In the genomic region with DNA sequence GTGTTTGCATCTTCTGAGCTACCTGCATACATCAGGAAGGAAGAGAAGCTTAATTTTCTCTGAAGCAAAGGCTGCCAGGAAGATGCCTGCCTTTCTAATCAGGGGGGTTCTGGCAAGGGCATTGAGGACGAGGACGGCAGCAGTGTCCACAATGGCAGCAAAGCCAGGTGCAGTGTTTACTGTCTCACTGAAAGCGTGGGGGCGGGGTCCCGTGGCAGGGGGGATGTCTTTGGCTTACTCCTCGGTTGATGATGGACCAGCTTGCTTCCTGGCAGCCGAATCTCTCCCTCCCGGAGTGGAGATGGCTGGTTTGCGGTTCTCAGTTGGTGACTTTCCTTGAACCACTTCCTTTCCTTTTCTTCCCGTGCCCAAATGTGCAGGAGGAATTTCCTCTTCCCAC, we compare ENCODE assay signal across 10 mouse cellular contexts.
DNase-seq lines count a peak whose midpoint lies in the region; ATAC-seq and TF ChIP-seq lines count a peak whose summit lies in the region.
"Had no signal": no experiment of that assay in that cellular context is flagged by ENCODE, and none has a peak within 500 bp of the region (broad histone marks: within the 10 kb centered on the region; RNA-seq: fewer than 3 reads in every experiment).

No protein-coding gene starts in this region.

- H3K9ac ChIP-seq in lung, embryonic 15.5 days = no peak overlapping the region
- no peak overlapping the region for H3K9ac ChIP-seq in lung, postnatal 0 days (replicated peaks; ENCODE audit: low read depth)
- peak overlapping the region; percentile 14; the same call in 1 of the 2 replicates for H3K9ac ChIP-seq in hindbrain, postnatal 0 days (replicated peaks; ENCODE audit: low read length)

- no peak for TF ChIP-seq CTCF in lung, postnatal 0 days (IDR thresholded peaks at IDR 0.05)
- no peak for TF ChIP-seq CTCF in cerebellum, adult 2 months (IDR thresholded peaks at IDR 0.05; ENCODE audit: borderline replicate concordance, insufficient read depth, low read depth, low read length)
- no peak for TF ChIP-seq CTCF in hindbrain, postnatal 0 days (IDR thresholded peaks at IDR 0.05; ENCODE audit: low read depth)

- no peak overlapping the region for H3K4me2 ChIP-seq in lung, embryonic 15.5 days
- no peak overlapping the region for H3K4me2 ChIP-seq in lung, postnatal 0 days (replicated peaks; ENCODE audit: low read depth, low read length)
- H3K4me2 ChIP-seq in hindbrain, postnatal 0 days (ENCODE audit: low read depth, low read length) = peak overlapping the region; percentile 14; the same call in 1 of the 2 replicates

- H3K36me3 ChIP-seq in heart, embryonic 10.5 days = no peaks in the 10 kb centered on the region
- no peaks in the 10 kb centered on the region for H3K36me3 ChIP-seq in lung, embryonic 15.5 days
- H3K36me3 ChIP-seq in lung, postnatal 0 days (ENCODE audit: insufficient read depth, low read length) = no peaks in the 10 kb centered on the region
- H3K36me3 ChIP-seq in hindbrain, postnatal 0 days (ENCODE audit: insufficient read depth, low read length) = no peaks in the 10 kb centered on the region

- no peak for ATAC-seq in lung, embryonic 15.5 days (ENCODE audit: borderline replicate concordance, extremely low read depth, low FRiP score, low TSS enrichment)
- no peak for ATAC-seq in lung, postnatal 0 days
- no peak for ATAC-seq in hindbrain, postnatal 0 days

- DNase-seq in heart, embryonic 10.5 days (ENCODE audit: low spot score) = no peak
- no peak for DNase-seq in heart, adult 9 months (ENCODE audit: low spot score in 2 of 2)
- DNase-seq in lung, postnatal 0 days (ENCODE audit: low spot score) = no peak
- peak; percentile 56 to 62 for DNase-seq in cerebellum, adult 2 months
- DNase-seq in hindbrain, postnatal 0 days (ENCODE audit: low spot score) = peak; percentile 34
- DNase-seq in B cell, adult 2 months = no peak
- DNase-seq in urinary bladder, postnatal 36 days (ENCODE audit: low spot score in 2 of 2) = no peak

- H3K4me1 ChIP-seq in heart, embryonic 10.5 days = peaks cover 83% of the 10 kb centered on the region
- peaks cover 49% of the 10 kb centered on the region for H3K4me1 ChIP-seq in lung, embryonic 15.5 days
- H3K4me1 ChIP-seq in lung, postnatal 0 days (ENCODE audit: insufficient read depth, low read depth, low read length) = peaks cover 17% of the 10 kb centered on the region; the same call in 1 of the 2 replicates
- peaks cover 45% of the 10 kb centered on the region for H3K4me1 ChIP-seq in cerebellum, adult 2 months (ENCODE audit: control insufficient read depth, insufficient read depth, low read length)
- peaks cover 24% of the 10 kb centered on the region for H3K4me1 ChIP-seq in hindbrain, postnatal 0 days (ENCODE audit: insufficient read depth, low read length)

- H3K27ac ChIP-seq in heart, embryonic 10.5 days = peak overlapping the region; percentile 80
- 0 out of 2 replicates have a peak overlapping the region, but pooled peaks have one; percentile 41 for H3K27ac ChIP-seq in lung, embryonic 15.5 days
- no peak overlapping the region for H3K27ac ChIP-seq in lung, postnatal 0 days (ENCODE audit: low read length)
- H3K27ac ChIP-seq in cerebellum, adult 2 months (ENCODE audit: insufficient read depth, low read length) = peak overlapping the region; percentile 29; the same call in 1 of the 2 replicates
- peak overlapping the region; percentile 66 for H3K27ac ChIP-seq in hindbrain, postnatal 0 days
- H3K27ac ChIP-seq: macrophage had no signal

- no peak for TF ChIP-seq EP300 in lung, postnatal 0 days (IDR thresholded peaks at IDR 0.05)

- H3K27me3 ChIP-seq in heart, embryonic 10.5 days (ENCODE audit: insufficient read depth, poor library complexity, severe bottlenecking) = no peaks in the 10 kb centered on the region
- no peaks in the 10 kb centered on the region for H3K27me3 ChIP-seq in lung, embryonic 15.5 days
- no peaks in the 10 kb centered on the region for H3K27me3 ChIP-seq in lung, postnatal 0 days (replicated peaks; ENCODE audit: insufficient read depth, low read length)
- H3K27me3 ChIP-seq in cerebellum, adult 2 months (ENCODE audit: control insufficient read depth, insufficient read depth, low read length) = no peaks in the 10 kb centered on the region
- H3K27me3 ChIP-seq in hindbrain, postnatal 0 days (ENCODE audit: insufficient read depth, low read length) = no peaks in the 10 kb centered on the region

- no peaks in the 10 kb centered on the region for H3K9me3 ChIP-seq in heart, embryonic 10.5 days
- H3K9me3 ChIP-seq in lung, embryonic 15.5 days = no peaks in the 10 kb centered on the region
- H3K9me3 ChIP-seq in lung, postnatal 0 days (ENCODE audit: low read length) = no peaks in the 10 kb centered on the region
- H3K9me3 ChIP-seq in hindbrain, postnatal 0 days (ENCODE audit: low read length) = no peaks in the 10 kb centered on the region

- H3K4me3 ChIP-seq in heart, embryonic 10.5 days = 0 out of 2 replicates have a peak overlapping the region, but pooled peaks have one; percentile 6
- H3K4me3 ChIP-seq in lung, embryonic 15.5 days = no peak overlapping the region
- no peak overlapping the region for H3K4me3 ChIP-seq in lung, postnatal 0 days (ENCODE audit: low read depth, low read length)
- H3K4me3 ChIP-seq in cerebellum, adult 2 months (replicated peaks; ENCODE audit: insufficient read depth, low read depth, low read length) = no peak overlapping the region
- H3K4me3 ChIP-seq in hindbrain, postnatal 0 days (ENCODE audit: low read length) = no peak overlapping the region
- H3K4me3 ChIP-seq: erythroblast, embryonic 14.5 days had no signal

- TF ChIP-seq POLR2A in cerebellum, adult 2 months (IDR thresholded peaks at IDR 0.05; ENCODE audit: borderline replicate concordance, insufficient read depth, low read length) = no peak

- 34% methylated on average over 10 of the region's 10 CpGs for WGBS in heart, embryonic 10.5 days
- WGBS in lung, embryonic 15.5 days = 17% methylated on average over 10 of the region's 10 CpGs
- WGBS in lung, postnatal 0 days = 27% methylated on average over 10 of the region's 10 CpGs
- 10% methylated on average over 10 of the region's 10 CpGs for WGBS in cerebellum, adult 2 months
- WGBS in hindbrain, postnatal 0 days = 22% methylated on average over 10 of the region's 10 CpGs

Comparison
In these comparisons a context has a peak if more than half of its experiments do, and no peak if none do; other contexts are left out.
1. DNase-seq: peak in cerebellum, adult 2 months (2 of 2) and hindbrain, postnatal 0 days (single experiment); none in heart, embryonic 10.5 days (single experiment), heart, adult 9 months (0 of 2), lung, postnatal 0 days (single experiment), B cell, adult 2 months (0 of 2) and urinary bladder, postnatal 36 days (0 of 2).